ENCODE assay signal across 8 mouse cellular contexts in the genomic region with DNA sequence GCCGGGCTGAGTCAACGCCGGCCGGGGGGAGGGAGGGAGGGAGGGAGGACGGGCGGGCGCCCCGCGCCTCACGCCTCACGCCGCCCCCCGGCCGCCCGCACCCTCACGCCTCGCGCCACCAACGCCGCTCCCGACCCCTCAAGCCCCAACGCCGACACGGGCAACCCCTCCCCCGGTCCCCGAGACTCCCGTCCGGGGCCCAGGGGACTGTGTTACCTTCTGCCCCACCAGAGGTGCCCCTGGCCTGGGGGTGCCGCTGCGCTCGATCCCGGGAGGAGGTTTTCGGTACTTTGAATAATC. TPM values are rescaled to one million over a fixed set of nuclear protein-coding genes. Genes with fewer than 3 reads are reported as not detected.
DNase-seq lines count a peak whose midpoint lies in the region; ATAC-seq and TF ChIP-seq lines count a peak whose summit lies in the region.

No protein-coding gene starts in this region.

- peak overlapping the region; percentile 97 for H3K9ac ChIP-seq in kidney, embryonic 15.5 days
- peak overlapping the region; percentile 90 for H3K9ac ChIP-seq in embryonic facial prominence, embryonic 12.5 days

- H3K4me3 ChIP-seq in kidney, embryonic 15.5 days (replicated peaks) = peak overlapping the region; percentile 96
- peak overlapping the region; percentile 93 for H3K4me3 ChIP-seq in embryonic facial prominence, embryonic 12.5 days
- H3K4me3 ChIP-seq in limb, embryonic 10.5 days = peak overlapping the region; percentile 94
- peak overlapping the region; percentile 77 for H3K4me3 ChIP-seq in myocyte

- no peak for TF ChIP-seq POLR2A in myocyte (IDR thresholded peaks at IDR 0.05; ENCODE audit: insufficient read length, low read depth)

- peaks cover 28% of the 10 kb centered on the region for H3K27me3 ChIP-seq in kidney, embryonic 15.5 days
- H3K27me3 ChIP-seq in embryonic facial prominence, embryonic 12.5 days = peaks cover 7% of the 10 kb centered on the region
- peaks cover 25% of the 10 kb centered on the region for H3K27me3 ChIP-seq in limb, embryonic 10.5 days (ENCODE audit: low read depth, poor library complexity, severe bottlenecking)
- peaks cover 1% of the 10 kb centered on the region for H3K27me3 ChIP-seq in myocyte (ENCODE audit: control insufficient read depth, insufficient read depth, insufficient read length)

- WGBS in kidney, embryonic 15.5 days = under 1% methylated on average over 28 of the region's 33 CpGs
- WGBS in embryonic facial prominence, embryonic 12.5 days = 0% methylated on average over 12 of the region's 33 CpGs
- WGBS in limb, embryonic 10.5 days = under 1% methylated on average over 27 of the region's 33 CpGs

- peaks cover 45% of the 10 kb centered on the region for H3K79me2 ChIP-seq in myocyte (ENCODE audit: control insufficient read depth, insufficient read depth)

- H3K27ac ChIP-seq in kidney, embryonic 15.5 days = peak overlapping the region; percentile 99
- peak overlapping the region; percentile 98 for H3K27ac ChIP-seq in embryonic facial prominence, embryonic 12.5 days
- peak overlapping the region; percentile 99 for H3K27ac ChIP-seq in limb, embryonic 10.5 days

- H3K4me1 ChIP-seq in kidney, embryonic 15.5 days = peaks cover 25% of the 10 kb centered on the region
- peaks cover 14% of the 10 kb centered on the region for H3K4me1 ChIP-seq in embryonic facial prominence, embryonic 12.5 days
- H3K4me1 ChIP-seq in limb, embryonic 10.5 days = peaks cover 35% of the 10 kb centered on the region

- H3K9me3 ChIP-seq in kidney, embryonic 15.5 days (replicated peaks) = no peaks in the 10 kb centered on the region
- H3K9me3 ChIP-seq in embryonic facial prominence, embryonic 12.5 days = no peaks in the 10 kb centered on the region
- no peaks in the 10 kb centered on the region for H3K9me3 ChIP-seq in limb, embryonic 10.5 days (replicated peaks)

- no peaks in the 10 kb centered on the region for H3K36me3 ChIP-seq in kidney, embryonic 15.5 days
- H3K36me3 ChIP-seq in embryonic facial prominence, embryonic 12.5 days = no peaks in the 10 kb centered on the region
- H3K36me3 ChIP-seq in limb, embryonic 10.5 days = peaks cover 17% of the 10 kb centered on the region; the same call in 1 of the 2 replicates
- no peaks in the 10 kb centered on the region for H3K36me3 ChIP-seq in myocyte (ENCODE audit: control insufficient read depth, insufficient read depth)

- ATAC-seq in kidney, embryonic 15.5 days (replicated peaks; ENCODE audit: low FRiP score) = no peak
- peak; percentile 66; the same call in 1 of the 2 replicates for ATAC-seq in embryonic facial prominence, embryonic 12.5 days (ENCODE audit: insufficient number of reproducible peaks, insufficient read depth, low FRiP score, low TSS enrichment)

- peak overlapping the region; percentile 62 for H3ac ChIP-seq in myocyte (ENCODE audit: control insufficient read depth, insufficient read length)

- DNase-seq in kidney, adult 9 months = no peak
- DNase-seq in limb, embryonic 10.5 days (ENCODE audit: low spot score) = no peak
- DNase-seq in natural killer cell, adult 2 months (ENCODE audit: low spot score in 2 of 2) = no peak
- DNase-seq in thymus, adult 18-20 months = no peak
- DNase-seq in cerebellum, adult 8-10 months = no peak

- peak overlapping the region; percentile 69 for H3K4me2 ChIP-seq in kidney, embryonic 15.5 days
- peak overlapping the region; percentile 74; the same call in 1 of the 2 replicates for H3K4me2 ChIP-seq in embryonic facial prominence, embryonic 12.5 days (replicated peaks)
- no peak overlapping the region for H3K4me2 ChIP-seq in myocyte (ENCODE audit: low read depth)

TF ChIP-seq in myocyte, 11 proteins besides CTCF, POLR2A, EP300 and RAD21:
- TF ChIP-seq REST (IDR thresholded peaks at IDR 0.05; ENCODE audit: insufficient read depth, insufficient read length) (no peak), MYOD1 (IDR thresholded peaks at IDR 0.05; ENCODE audit: control insufficient read depth in 1 of 3, insufficient read length in 2 of 3, low read depth in 2 of 3) (no peak), TCF3 (IDR thresholded peaks at IDR 0.05; ENCODE audit: insufficient read length, low read depth) (no peak), TCF12 (IDR thresholded peaks at IDR 0.05; ENCODE audit: insufficient read depth, poor library complexity, severe bottlenecking) (no peak), USF1 (IDR thresholded peaks at IDR 0.05; ENCODE audit: low read depth) (no peak)

RNA-seq across cellular contexts. Expression of a gene that starts 0.5 kb away (rescaled TPM):
- polyA plus RNA-seq in kidney, embryonic 15.5 days (2015; fragmentation: Nextera tagmentation; extraction: Ambion mirVana) = 81.9 and 88.2 TPM in 2 replicates
- polyA plus RNA-seq in embryonic facial prominence, embryonic 12.5 days (2016; fragmentation: Nextera tagmentation; extraction: Ambion mirVana) = 110 and 113 TPM in 2 replicates
- 75.7 and 95.4 TPM in 2 replicates for polyA plus RNA-seq in limb, embryonic 10.5 days (2016; fragmentation: Nextera tagmentation; extraction: Ambion mirVana)
- polyA plus RNA-seq in myocyte (2012; fragmentation: generic; extraction: Trizol) = 20.3 TPM
